Mouse (Mus musculus) neural tube, embryonic 12.5 days (tissue): ENCODE measurements around the gene Pik3r2. TPM values are rescaled to one million over a fixed set of nuclear protein-coding genes. Genes with fewer than 3 reads are reported as not detected.
A peak's percentile ranks its signal among the peaks of the same experiment; 100 is the strongest.

Experiments used
- ATAC-seq: fragments of 200-750 bp; cut with Nextera tagmentation; 2 replicates; pipeline ENCODE4 v1.8.0; 2017; ENCODE audit warnings: low read depth, mild to moderate bottlenecking, moderate TSS enrichment, moderate library complexity; ENCODE audit not compliant: low FRiP score
- H3K27ac ChIP-seq: fragments of 300-500 bp; sonication (generic); 2 replicates; pipeline ENCODE4 v1.5.1; 2016
- H3K27me3 ChIP-seq: fragments of 300-500 bp; sonication (generic); replicated peaks from 2 replicates; pipeline ENCODE4 v1.6.1; 2016; ENCODE audit warnings: mild to moderate bottlenecking
- H3K36me3 ChIP-seq: fragments of 300-500 bp; sonication (generic); 2 replicates; pipeline ENCODE4 v1.6.1; 2016; ENCODE audit warnings: mild to moderate bottlenecking
- H3K4me1 ChIP-seq: fragments of 300-500 bp; sonication (generic); 2 replicates; pipeline ENCODE4 v1.6.1; 2016
- H3K4me2 ChIP-seq: fragments of 300-500 bp; sonication (generic); replicated peaks from 2 replicates; pipeline ENCODE4 v1.6.1; 2016; ENCODE audit warnings: mild to moderate bottlenecking
- H3K4me3 ChIP-seq: fragments of 300-500 bp; sonication (generic); 2 replicates; pipeline ENCODE4 v1.5.1; 2016
- H3K9ac ChIP-seq: fragments of 300-500 bp; sonication (generic); 2 replicates; pipeline ENCODE4 v1.6.1; 2016; ENCODE audit warnings: mild to moderate bottlenecking
- H3K9me3 ChIP-seq: fragments of 300-500 bp; sonication (generic); 2 replicates; pipeline ENCODE4 v1.6.1; 2016; ENCODE audit warnings: mild to moderate bottlenecking
- WGBS: fragments of 180-500 bp; shearing (Covaris S2); methylation state at CpG from one replicate; pipeline ENCODE4 v1.1.7; 2016; 5-methylcytosine and 5-hydroxymethylcytosine counted together
- polyA plus RNA-seq: library from polyadenylated mRNA; unstranded; fragments of >200 nt; fragmentation: Nextera tagmentation; extraction: Ambion mirVana; gene quantifications from 2 replicates; pipeline ENCODE4 v1.2.1, GENCODE M21; 2016

The Pik3r2 gene
- polyA plus RNA-seq, 1 experiment from 2014 or later = 84.0 TPM

DNA sequence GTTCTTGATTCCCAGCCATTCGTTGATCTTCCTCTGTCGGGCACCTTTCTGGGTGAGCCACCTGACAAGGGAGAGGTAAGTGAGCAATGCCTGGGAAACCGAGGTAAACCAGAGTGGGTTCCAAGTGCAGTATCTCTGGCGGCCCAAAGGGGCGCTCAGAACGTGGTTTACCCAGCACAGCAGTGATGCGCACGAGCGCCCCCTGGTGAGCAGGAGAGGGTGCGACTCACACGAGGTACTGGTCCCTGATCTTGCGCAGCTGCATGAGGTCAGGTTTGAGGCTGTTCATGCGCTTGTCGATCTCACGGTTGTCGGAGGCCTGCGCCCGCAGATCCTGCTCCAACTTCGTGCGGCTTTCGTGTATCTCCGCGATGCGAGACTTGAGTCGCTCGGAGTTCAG is 7.2 kb downstream of the Pik3r2 start:
- H3K27me3 ChIP-seq = peaks cover 2% of the 10 kb centered on the region; the same call in 1 of the 2 replicates
- WGBS = 8% methylated on average over 26 of the region's 26 CpGs
- no peak overlapping the region for H3K27ac ChIP-seq
- no peak overlapping the region for H3K4me3 ChIP-seq
- ATAC-seq = peak; percentile 69; the same call in 1 of the 2 replicates
- H3K9me3 ChIP-seq = no peaks in the 10 kb centered on the region
- H3K4me2 ChIP-seq = no peak overlapping the region
- H3K9ac ChIP-seq = 0 out of 2 replicates have a peak overlapping the region, but pooled peaks have one; percentile 33
- peaks cover 27% of the 10 kb centered on the region for H3K4me1 ChIP-seq
- peaks cover 67% of the 10 kb centered on the region for H3K36me3 ChIP-seq

DNA sequence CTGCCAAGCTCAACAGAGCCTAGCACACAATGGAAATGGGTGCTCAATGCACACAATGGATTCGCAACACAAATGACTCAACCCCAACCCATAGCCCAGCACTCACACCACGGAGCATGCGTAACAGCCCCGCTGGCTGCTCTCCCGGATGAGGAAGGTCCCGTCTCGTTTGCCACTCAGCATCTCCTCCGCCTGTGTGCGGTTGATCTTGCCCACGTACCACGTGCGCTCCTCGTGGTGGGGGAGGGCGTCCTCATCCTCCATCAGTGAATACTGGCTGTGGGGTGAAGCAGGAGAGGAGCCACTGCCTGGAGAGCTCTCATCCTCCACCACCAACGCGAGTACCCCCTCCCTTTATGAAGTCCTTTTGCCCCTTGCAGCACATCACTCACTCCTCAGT is 7.6 kb downstream of the Pik3r2 start:
- peaks cover 2% of the 10 kb centered on the region; the same call in 1 of the 2 replicates for H3K27me3 ChIP-seq
- H3K4me2 ChIP-seq = no peak overlapping the region
- ATAC-seq = 0 out of 2 replicates have a peak, but pooled peaks have one; percentile 2
- no peaks in the 10 kb centered on the region for H3K9me3 ChIP-seq
- no peak overlapping the region for H3K9ac ChIP-seq
- 87% methylated on average over 16 of the region's 16 CpGs for WGBS
- no peak overlapping the region for H3K4me3 ChIP-seq
- H3K36me3 ChIP-seq = peaks cover 63% of the 10 kb centered on the region
- no peak overlapping the region for H3K27ac ChIP-seq
- H3K4me1 ChIP-seq = peaks cover 23% of the 10 kb centered on the region

DNA sequence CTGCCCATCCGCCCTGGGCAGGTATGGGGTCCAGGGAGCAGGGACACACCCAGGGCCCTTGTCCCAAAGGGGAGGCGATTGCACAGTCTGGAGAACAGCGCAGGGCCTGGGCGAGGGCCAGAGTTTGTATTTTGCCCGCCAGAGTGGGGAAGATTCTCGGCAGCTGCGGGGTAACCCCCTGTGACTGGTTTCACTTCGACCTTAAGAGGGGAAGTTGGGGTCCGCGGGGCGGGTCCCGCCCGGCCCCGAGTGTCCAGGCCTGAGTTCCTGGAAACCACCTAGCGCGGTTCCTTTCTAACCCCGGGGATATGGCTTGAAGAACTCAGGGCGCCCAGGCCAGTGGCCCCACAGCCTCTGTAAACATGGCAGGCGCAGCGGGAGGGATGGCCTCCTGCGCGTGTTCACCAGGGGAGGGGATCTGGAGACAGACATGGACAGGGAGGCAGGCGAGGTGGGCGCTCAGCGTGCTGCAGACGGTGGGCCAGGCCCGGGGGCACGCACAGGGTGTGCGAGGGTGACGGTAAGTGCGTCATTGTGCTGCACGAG is 8.2 kb downstream of the Pik3r2 start:
- Histone ChIP-seq H3K36me3 (peaks cover 56% of the 10 kb centered on the region), H3K27ac (no peak overlapping the region), H3K9ac (no peak overlapping the region), H3K9me3 (no peaks in the 10 kb centered on the region), H3K27me3 (peaks cover 2% of the 10 kb centered on the region; the same call in 1 of the 2 replicates), H3K4me1 (peaks cover 16% of the 10 kb centered on the region), H3K4me3 (no peak overlapping the region), H3K4me2 (no peak overlapping the region)
- ATAC-seq = no peak
- 94% methylated on average over 32 of the region's 32 CpGs for WGBS

DNA sequence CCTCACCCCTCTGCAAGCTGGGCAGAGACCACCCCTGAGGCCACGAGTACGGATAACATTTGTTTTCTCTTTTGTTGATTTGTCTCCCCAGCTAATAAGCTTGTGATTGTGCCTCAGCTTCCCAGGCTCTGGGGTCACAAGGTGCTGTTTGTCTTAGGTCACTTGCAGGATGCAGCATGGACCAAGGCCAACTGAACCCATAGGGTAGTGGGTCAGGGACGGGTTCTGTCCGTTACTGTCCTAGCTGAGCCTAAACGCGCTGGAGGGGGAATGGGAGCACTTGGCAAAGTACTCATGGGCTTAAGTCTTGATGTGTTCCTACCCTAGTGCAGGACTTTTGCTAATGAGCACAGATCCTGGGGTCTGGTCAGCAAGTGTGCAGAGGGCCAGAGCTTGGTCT is 9.0 kb downstream of the Pik3r2 start:
- no peak for ATAC-seq
- H3K27ac ChIP-seq = no peak overlapping the region
- H3K9ac ChIP-seq = no peak overlapping the region
- peaks cover 15% of the 10 kb centered on the region for H3K4me1 ChIP-seq
- no peak overlapping the region for H3K4me2 ChIP-seq
- peaks cover 48% of the 10 kb centered on the region for H3K36me3 ChIP-seq
- WGBS = 86% methylated on average over 6 of the region's 6 CpGs
- H3K4me3 ChIP-seq = no peak overlapping the region
- H3K9me3 ChIP-seq = no peaks in the 10 kb centered on the region
- H3K27me3 ChIP-seq = peaks cover 2% of the 10 kb centered on the region; the same call in 1 of the 2 replicates

DNA sequence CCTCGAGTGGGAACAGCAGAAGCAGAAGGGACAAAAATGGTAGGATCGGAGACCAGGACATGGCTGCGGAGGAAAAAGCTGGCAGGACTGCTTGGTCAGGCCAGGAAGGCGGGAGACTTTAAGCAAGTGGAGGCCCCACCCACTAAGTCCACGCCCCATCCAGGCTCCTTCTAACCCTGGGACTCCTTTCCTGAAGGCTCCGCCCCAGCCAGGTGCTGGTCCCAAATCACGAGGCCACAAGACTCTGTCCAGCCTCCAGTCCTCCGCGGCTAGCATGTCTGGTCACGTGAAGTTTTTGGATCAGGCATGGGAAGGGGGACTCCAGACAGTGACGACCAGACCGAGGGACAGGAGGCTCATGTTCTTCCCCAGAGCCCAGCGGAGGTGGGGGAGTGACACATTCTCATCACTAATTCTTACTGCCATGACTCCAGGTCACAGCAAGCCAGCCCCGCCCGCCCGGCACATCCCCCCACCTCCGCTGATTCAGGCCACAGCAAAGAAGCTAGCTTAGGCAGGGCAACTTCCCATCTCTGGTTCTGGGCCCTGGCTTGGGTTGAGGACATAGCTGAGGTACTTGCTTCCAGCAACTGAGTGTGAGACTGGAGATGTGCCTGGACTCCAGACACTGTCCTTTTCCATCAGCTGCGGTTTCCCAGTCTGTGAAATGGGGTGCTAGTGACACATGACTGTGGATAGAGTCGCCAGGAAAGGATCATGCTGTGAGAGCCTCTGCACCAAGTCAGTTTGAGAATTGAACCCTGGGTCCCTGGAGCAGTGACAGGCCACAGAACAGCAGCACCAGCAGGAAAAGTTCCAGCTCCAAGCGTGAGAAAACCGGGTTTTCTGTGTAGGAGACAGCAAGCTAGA is 9.7 kb downstream of the Pik3r2 start:
- WGBS = 9% methylated on average over 21 of the region's 21 CpGs
- Histone ChIP-seq H3K4me1 (peaks cover 15% of the 10 kb centered on the region), H3K9me3 (no peaks in the 10 kb centered on the region), H3K27ac (no peak overlapping the region), H3K36me3 (peaks cover 41% of the 10 kb centered on the region), H3K4me3 (peak overlapping the region; percentile 20), H3K4me2 (peak overlapping the region; percentile 59), H3K9ac (peak overlapping the region; percentile 45), H3K27me3 (peaks cover 2% of the 10 kb centered on the region; the same call in 1 of the 2 replicates)
- 0 out of 2 replicates have a peak, but pooled peaks have one; percentile 21 for ATAC-seq

DNA sequence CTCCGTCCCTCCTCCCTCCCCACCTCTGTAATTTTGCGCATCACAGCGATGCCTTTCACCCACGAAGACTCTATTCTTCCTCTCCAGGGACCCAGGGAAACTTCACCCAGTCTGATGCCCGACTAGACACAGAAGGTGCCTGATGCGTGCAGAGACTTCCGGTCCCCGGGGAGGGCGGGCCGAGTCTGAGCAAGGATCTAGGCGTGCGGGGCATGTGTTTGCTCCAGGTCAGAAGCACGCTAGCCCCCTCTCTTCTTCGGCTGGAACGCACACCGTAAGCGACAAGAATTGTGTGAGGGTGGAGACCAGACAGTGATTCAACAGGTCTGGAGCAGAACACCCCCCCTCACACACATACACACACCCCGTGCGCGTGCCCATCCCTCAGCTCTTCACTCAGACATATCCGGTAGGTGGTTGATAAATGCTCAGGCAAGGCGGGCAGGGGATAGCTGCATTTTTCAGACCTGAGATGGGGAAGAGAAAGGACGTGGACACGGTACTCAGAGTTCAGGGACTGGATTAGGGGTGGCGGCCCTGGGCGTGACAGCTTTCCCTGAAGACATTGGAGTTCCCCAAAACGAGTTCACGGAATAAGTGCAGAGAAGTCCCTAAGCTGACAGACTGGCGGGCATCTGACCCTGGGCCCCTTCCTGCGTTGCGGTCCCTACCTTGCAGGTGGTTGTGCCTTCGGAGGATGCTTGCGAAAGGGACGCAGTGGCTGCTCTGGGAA is 10.5 kb downstream of the Pik3r2 start:
- peaks cover 33% of the 10 kb centered on the region for H3K36me3 ChIP-seq
- peaks cover 2% of the 10 kb centered on the region; the same call in 1 of the 2 replicates for H3K27me3 ChIP-seq
- WGBS = 2% methylated on average over 34 of the region's 34 CpGs
- H3K4me2 ChIP-seq = peak overlapping the region; percentile 59
- H3K4me1 ChIP-seq = peaks cover 18% of the 10 kb centered on the region
- peak overlapping the region; percentile 45 for H3K9ac ChIP-seq
- peak overlapping the region; percentile 20 for H3K4me3 ChIP-seq
- ATAC-seq = no peak
- H3K27ac ChIP-seq = no peak overlapping the region
- no peaks in the 10 kb centered on the region for H3K9me3 ChIP-seq

DNA sequence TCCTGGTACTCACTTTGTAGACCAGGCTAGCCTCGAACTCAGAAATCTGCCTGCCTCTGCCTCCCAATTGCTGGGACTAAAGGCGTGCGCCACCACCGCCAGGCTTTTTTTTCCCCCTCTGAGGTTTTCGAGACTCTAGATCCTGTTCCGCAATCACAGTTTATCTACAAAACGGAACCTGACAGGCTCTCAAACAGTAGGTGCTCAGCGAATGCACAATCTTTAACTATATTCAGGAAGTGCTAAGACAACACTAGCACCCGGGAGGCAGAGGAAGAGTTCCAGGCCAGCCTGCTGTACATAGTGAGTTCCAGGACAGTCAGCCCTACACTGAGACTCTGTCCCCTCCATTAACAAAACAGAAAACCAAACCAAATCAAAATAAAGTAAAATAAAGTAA is 11.2 kb downstream of the Pik3r2 start:
- H3K36me3 ChIP-seq = peaks cover 26% of the 10 kb centered on the region
- H3K9ac ChIP-seq = no peak overlapping the region
- H3K4me2 ChIP-seq = peak overlapping the region; percentile 59
- WGBS = 81% methylated on average over 9 of the region's 9 CpGs
- no peak overlapping the region for H3K4me3 ChIP-seq
- H3K4me1 ChIP-seq = peaks cover 19% of the 10 kb centered on the region
- H3K27me3 ChIP-seq = peaks cover 2% of the 10 kb centered on the region; the same call in 1 of the 2 replicates
- no peaks in the 10 kb centered on the region for H3K9me3 ChIP-seq
- no peak for ATAC-seq
- no peak overlapping the region for H3K27ac ChIP-seq

DNA sequence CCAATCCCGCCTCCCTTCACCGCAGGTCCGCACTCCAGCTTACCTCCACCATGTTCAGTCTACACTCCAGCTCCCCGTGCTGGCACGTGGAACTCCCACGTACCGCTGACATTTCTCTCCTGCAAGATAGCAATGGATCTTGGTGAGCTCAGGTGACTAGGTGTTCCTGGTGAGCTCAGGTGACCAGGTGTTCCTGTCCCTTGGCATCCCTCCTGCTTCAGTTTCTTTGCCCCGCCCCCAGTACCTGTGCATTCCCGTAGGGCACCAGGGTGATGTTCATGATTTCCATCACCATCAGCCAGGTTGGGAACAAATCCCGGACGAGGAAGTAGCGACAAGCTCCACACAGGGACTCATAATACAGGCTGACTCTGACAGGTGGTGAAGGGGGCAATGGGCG is 11.8 kb downstream of the Pik3r2 start:
- H3K4me1 ChIP-seq = peaks cover 26% of the 10 kb centered on the region
- no peak overlapping the region for H3K9ac ChIP-seq
- WGBS = 93% methylated on average over 13 of the region's 13 CpGs

DNA sequence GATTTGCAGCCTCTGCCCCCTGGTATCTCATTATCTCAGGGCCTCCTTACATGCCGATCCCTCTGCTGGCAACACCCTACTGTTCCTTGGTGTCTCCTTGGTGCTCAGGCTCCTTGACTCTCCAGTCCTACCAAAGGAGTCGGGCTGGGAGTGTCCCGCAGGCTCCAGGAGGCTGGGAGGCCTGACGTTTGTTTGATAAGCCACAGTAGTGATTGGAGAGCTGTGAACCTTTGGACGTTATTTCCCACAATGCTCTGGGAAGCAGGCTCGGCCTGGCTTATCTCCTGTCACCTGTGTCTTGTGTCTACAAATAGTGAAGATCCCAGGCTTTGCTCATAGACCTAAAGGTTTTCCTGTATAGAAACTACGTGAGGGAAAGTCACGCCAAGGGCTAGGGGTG is 12.5 kb downstream of the Pik3r2 start:
- Histone ChIP-seq H3K9ac (no peak overlapping the region), H3K4me1 (peaks cover 32% of the 10 kb centered on the region), H3K27ac (no peak overlapping the region), H3K4me2 (no peak overlapping the region), H3K9me3 (no peaks in the 10 kb centered on the region), H3K27me3 (peaks cover 2% of the 10 kb centered on the region; the same call in 1 of the 2 replicates), H3K36me3 (peaks cover 17% of the 10 kb centered on the region), H3K4me3 (no peak overlapping the region)
- WGBS = 88% methylated on average over 8 of the region's 8 CpGs
- no peak for ATAC-seq

More for the DNA sequence above, 11.8 kb downstream of the Pik3r2 start:
- no peak for ATAC-seq
- Histone ChIP-seq H3K4me3 (no peak overlapping the region), H3K4me2 (no peak overlapping the region), H3K27ac (no peak overlapping the region), H3K9me3 (no peaks in the 10 kb centered on the region), H3K27me3 (peaks cover 2% of the 10 kb centered on the region; the same call in 1 of the 2 replicates), H3K36me3 (peaks cover 20% of the 10 kb centered on the region)

DNA sequence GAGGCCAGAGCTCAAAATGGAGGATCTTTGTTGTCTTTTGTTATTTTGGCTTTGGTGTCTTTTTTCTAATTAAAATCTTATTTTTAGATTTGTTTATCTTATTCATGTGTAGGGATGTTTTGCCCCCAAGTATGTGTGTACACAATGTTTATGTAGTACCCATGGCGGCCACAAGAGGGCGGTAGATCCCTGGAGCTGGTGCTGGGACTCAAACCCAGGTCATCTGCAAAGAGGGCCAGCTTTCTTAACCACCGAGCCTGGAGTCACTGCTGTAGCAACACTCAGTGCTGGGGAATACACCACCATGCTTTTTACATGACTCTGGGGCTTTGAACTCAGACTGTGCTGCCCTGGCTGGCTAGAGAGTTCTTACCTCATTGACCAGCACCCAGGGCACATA is 13.2 kb downstream of the Pik3r2 start:
- no peaks in the 10 kb centered on the region for H3K9me3 ChIP-seq
- H3K4me2 ChIP-seq = no peak overlapping the region
- peaks cover 12% of the 10 kb centered on the region for H3K36me3 ChIP-seq
- H3K4me1 ChIP-seq = peaks cover 38% of the 10 kb centered on the region
- H3K4me3 ChIP-seq = no peak overlapping the region
- 4% methylated on average over 3 of the region's 3 CpGs for WGBS
- no peak overlapping the region for H3K27ac ChIP-seq
- no peak for ATAC-seq
- H3K9ac ChIP-seq = no peak overlapping the region
- peaks cover 2% of the 10 kb centered on the region; the same call in 1 of the 2 replicates for H3K27me3 ChIP-seq

DNA sequence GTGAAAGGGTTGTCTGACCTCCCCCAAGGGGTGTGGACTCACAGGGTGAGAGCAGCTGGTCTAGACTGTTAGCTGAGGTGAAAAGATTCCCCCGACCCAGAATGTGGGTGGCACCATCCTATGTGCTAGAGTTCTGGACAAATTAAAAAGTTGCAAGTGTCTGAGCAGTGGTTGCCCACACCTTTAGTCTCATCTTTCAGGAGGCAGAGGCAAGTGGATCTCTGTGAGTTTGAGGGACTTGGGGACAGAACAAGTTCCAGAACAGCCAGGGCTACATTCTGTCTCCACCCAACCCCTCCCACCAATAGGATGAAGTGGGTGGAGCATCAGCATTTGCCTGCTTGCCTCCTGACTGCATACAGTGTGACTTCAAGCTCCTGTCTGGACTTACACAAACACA is 14.4 kb downstream of the Pik3r2 start:
- H3K27ac ChIP-seq = no peak overlapping the region
- H3K27me3 ChIP-seq = no peaks in the 10 kb centered on the region
- H3K4me1 ChIP-seq = peaks cover 47% of the 10 kb centered on the region
- H3K9ac ChIP-seq = no peak overlapping the region
- no peaks in the 10 kb centered on the region for H3K9me3 ChIP-seq
- H3K36me3 ChIP-seq = peaks cover 13% of the 10 kb centered on the region
- no peak overlapping the region for H3K4me3 ChIP-seq
- 76% methylated on average over 1 of the region's 1 CpGs for WGBS
- ATAC-seq = no peak
- H3K4me2 ChIP-seq = no peak overlapping the region
